8 mouse cellular contexts compared by ENCODE assay signal in the genomic region with DNA sequence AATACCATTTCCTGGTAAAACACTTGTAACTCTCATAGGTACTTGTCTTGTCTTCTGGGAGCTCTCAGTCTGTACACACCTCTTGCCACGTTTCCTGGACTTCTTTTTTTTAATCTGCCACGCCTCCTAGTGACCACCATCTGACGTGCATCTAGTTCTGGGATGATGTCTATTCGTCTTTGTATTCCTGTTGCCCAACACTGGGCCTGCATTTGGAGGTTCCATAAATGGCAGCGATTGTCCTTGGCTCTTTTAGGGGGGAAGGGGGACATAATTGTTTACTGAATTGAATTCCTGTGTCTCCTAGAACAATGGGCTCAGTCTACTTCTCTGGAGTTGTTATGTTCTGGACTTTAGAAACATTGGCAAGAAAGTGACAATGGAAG. TPM values are rescaled to one million over a fixed set of nuclear protein-coding genes. Genes with fewer than 3 reads are reported as not detected.
DNase-seq lines count a peak whose midpoint lies in the region; ATAC-seq lines count a peak whose summit lies in the region.

No protein-coding gene starts in this region.

- no peak for ATAC-seq in neural tube, embryonic 11.5 days (ENCODE audit: insufficient read depth, low FRiP score, low TSS enrichment)
- peak; percentile 19; the same call in 1 of the 2 replicates for ATAC-seq in hindbrain, embryonic 16.5 days
- no peak; the same call in 1 of the 2 replicates for ATAC-seq in liver, embryonic 13.5 days (ENCODE audit: low read depth)

- peak; percentile 31 for DNase-seq in neural tube, embryonic 11.5 days (ENCODE audit: low spot score)
- DNase-seq in neural tube, embryonic 10.5 days (ENCODE audit: extremely low spot score, low spot score), result no peak
- DNase-seq in adrenal gland, postnatal 36 days, result peak; percentile 46 to 55
- DNase-seq in fibroblast of lung, adult 2 months (ENCODE audit: low read depth), result peak; percentile 64
- DNase-seq in liver, embryonic 13.5 days, result peak; percentile 59
- DNase-seq in natural killer cell, adult 2 months (ENCODE audit: low spot score in 2 of 2), result peak; percentile 63
- no peak for DNase-seq in ovary, adult 18-20 months (ENCODE audit: low spot score)

- H3K9ac ChIP-seq in neural tube, embryonic 11.5 days (ENCODE audit: low read length), result peak overlapping the region; percentile 88
- peak overlapping the region; percentile 88 for H3K9ac ChIP-seq in hindbrain, embryonic 16.5 days (ENCODE audit: low read depth, low read length)
- peak overlapping the region; percentile 94 for H3K9ac ChIP-seq in liver, embryonic 13.5 days

- peaks cover 13% of the 10 kb centered on the region for H3K4me1 ChIP-seq in neural tube, embryonic 11.5 days (ENCODE audit: control insufficient read depth, insufficient read depth, low read length)
- H3K4me1 ChIP-seq in hindbrain, embryonic 16.5 days (ENCODE audit: control insufficient read depth, insufficient read depth, low read depth, low read length), result peaks cover 16% of the 10 kb centered on the region
- H3K4me1 ChIP-seq in liver, embryonic 13.5 days (replicated peaks), result peaks cover 45% of the 10 kb centered on the region

- H3K27ac ChIP-seq in neural tube, embryonic 11.5 days (ENCODE audit: low read depth, low read length), result no peak overlapping the region
- peak overlapping the region; percentile 82 for H3K27ac ChIP-seq in hindbrain, embryonic 16.5 days (ENCODE audit: low read depth, low read length)
- peak overlapping the region; percentile 96 for H3K27ac ChIP-seq in liver, embryonic 13.5 days

- peak overlapping the region; percentile 82 for H3K4me2 ChIP-seq in neural tube, embryonic 11.5 days (ENCODE audit: low read depth)
- peak overlapping the region; percentile 92 for H3K4me2 ChIP-seq in hindbrain, embryonic 16.5 days (ENCODE audit: low read length)
- peak overlapping the region; percentile 96 for H3K4me2 ChIP-seq in liver, embryonic 13.5 days

- H3K4me3 ChIP-seq in neural tube, embryonic 11.5 days (ENCODE audit: low read depth, low read length), result peak overlapping the region; percentile 92
- peak overlapping the region; percentile 81 for H3K4me3 ChIP-seq in hindbrain, embryonic 16.5 days (ENCODE audit: low read length)
- H3K4me3 ChIP-seq in liver, embryonic 13.5 days (replicated peaks), result peak overlapping the region; percentile 91

- 3% methylated on average over 5 of the region's 5 CpGs for WGBS in neural tube, embryonic 11.5 days
- 0% methylated on average over 5 of the region's 5 CpGs for WGBS in hindbrain, embryonic 16.5 days
- under 1% methylated on average over 5 of the region's 5 CpGs for WGBS in liver, embryonic 13.5 days (ENCODE audit: insufficient replicate concordance)

- no peaks in the 10 kb centered on the region for H3K9me3 ChIP-seq in neural tube, embryonic 11.5 days (ENCODE audit: control insufficient read depth, low read length)
- no peaks in the 10 kb centered on the region for H3K9me3 ChIP-seq in hindbrain, embryonic 16.5 days (ENCODE audit: control insufficient read depth, low read length)
- no peaks in the 10 kb centered on the region for H3K9me3 ChIP-seq in liver, embryonic 13.5 days (replicated peaks)

- H3K27me3 ChIP-seq in neural tube, embryonic 11.5 days (ENCODE audit: control insufficient read depth, insufficient read depth, low read length), result no peaks in the 10 kb centered on the region
- H3K27me3 ChIP-seq in hindbrain, embryonic 16.5 days (replicated peaks; ENCODE audit: control insufficient read depth, insufficient read depth, low read length), result no peaks in the 10 kb centered on the region
- H3K27me3 ChIP-seq in liver, embryonic 13.5 days, result no peaks in the 10 kb centered on the region

- H3K36me3 ChIP-seq in neural tube, embryonic 11.5 days (ENCODE audit: control insufficient read depth, insufficient read depth, low read length), result peaks cover 10% of the 10 kb centered on the region
- peaks cover 15% of the 10 kb centered on the region for H3K36me3 ChIP-seq in hindbrain, embryonic 16.5 days (ENCODE audit: control insufficient read depth, insufficient read depth, low read length)
- H3K36me3 ChIP-seq in liver, embryonic 13.5 days, result peaks cover 68% of the 10 kb centered on the region

RNA-seq across cellular contexts. Expression of gene Fen1, which starts 0.6 kb away (rescaled TPM):
- 106 and 113 TPM in 2 replicates for polyA plus RNA-seq in neural tube, embryonic 11.5 days (2014; fragmentation: Nextera tagmentation; extraction: Ambion mirVana)
- total RNA-seq in adrenal gland, postnatal 36 days (2021), result 10 to 100 TPM; 12.0 to 18.4 TPM
- polyA plus RNA-seq in hindbrain, embryonic 16.5 days (2015; fragmentation: Nextera tagmentation; extraction: Ambion mirVana), result 27.6 and 29.4 TPM in 2 replicates
- 190 and 208 TPM in 2 replicates for polyA plus RNA-seq in liver, embryonic 13.5 days (2015; fragmentation: Nextera tagmentation; extraction: Ambion mirVana)

RNA-seq across cellular contexts. Expression of gene Tmem258, which starts 0.8 kb away (rescaled TPM):
- 379 and 382 TPM in 2 replicates for polyA plus RNA-seq in neural tube, embryonic 11.5 days (2014; fragmentation: Nextera tagmentation; extraction: Ambion mirVana)
- total RNA-seq in adrenal gland, postnatal 36 days (2021), result 100 to 1,000 TPM; 161 to 204 TPM
- polyA plus RNA-seq in hindbrain, embryonic 16.5 days (2015; fragmentation: Nextera tagmentation; extraction: Ambion mirVana), result 281 and 311 TPM in 2 replicates
- polyA plus RNA-seq in liver, embryonic 13.5 days (2015; fragmentation: Nextera tagmentation; extraction: Ambion mirVana), result 332 and 375 TPM in 2 replicates

RNA-seq across cellular contexts. Expression of gene Fads1, which starts 21.9 kb away (rescaled TPM):
- 160 and 171 TPM in 2 replicates for polyA plus RNA-seq in neural tube, embryonic 11.5 days (2014; fragmentation: Nextera tagmentation; extraction: Ambion mirVana)
- total RNA-seq in adrenal gland, postnatal 36 days (2021), result 1,000 to 10,000 TPM in 1 of 2 experiments, 100 to 1,000 TPM in 1; 677 to 1,388 TPM
- 169 and 177 TPM in 2 replicates for polyA plus RNA-seq in hindbrain, embryonic 16.5 days (2015; fragmentation: Nextera tagmentation; extraction: Ambion mirVana)
- polyA plus RNA-seq in liver, embryonic 13.5 days (2015; fragmentation: Nextera tagmentation; extraction: Ambion mirVana), result 60.2 and 77.5 TPM in 2 replicates

RNA-seq across cellular contexts. Expression of gene Myrf, which starts 35.9 kb away (rescaled TPM):
- 1.8 and 2.5 TPM in 2 replicates for polyA plus RNA-seq in neural tube, embryonic 11.5 days (2014; fragmentation: Nextera tagmentation; extraction: Ambion mirVana)
- 1 to 10 TPM; 1.4 to 1.7 TPM for total RNA-seq in adrenal gland, postnatal 36 days (2021)
- 0.95 and 1.1 TPM in 2 replicates for polyA plus RNA-seq in hindbrain, embryonic 16.5 days (2015; fragmentation: Nextera tagmentation; extraction: Ambion mirVana)
- 3.2 and 3.4 TPM in 2 replicates for polyA plus RNA-seq in liver, embryonic 13.5 days (2015; fragmentation: Nextera tagmentation; extraction: Ambion mirVana)

Comparison
In these comparisons a context has a peak if more than half of its experiments do, and no peak if none do; other contexts are left out.
1. DNase-seq: peak in neural tube, embryonic 11.5 days (single experiment), adrenal gland, postnatal 36 days (2 of 2), fibroblast of lung, adult 2 months (single experiment), liver, embryonic 13.5 days (single experiment) and natural killer cell, adult 2 months (2 of 2); none in neural tube, embryonic 10.5 days (single experiment) and ovary, adult 18-20 months (single experiment).
2. Peak in every context shown above with its lines, with median percentiles within 50 percentile points of each other: H3K4me2 ChIP-seq, H3K4me3 ChIP-seq and H3K9ac ChIP-seq.